Mouse (Mus musculus): ENCODE data around the gene Tmem59l. TPM values are rescaled to one million over a fixed set of nuclear protein-coding genes. Genes with fewer than 3 reads are reported as not detected.
A peak's percentile ranks its signal among the peaks of the same experiment; 100 is the strongest.

The Tmem59l gene
- polyA plus RNA-seq, 1 experiment from 2014 or later: 17.5 TPM

DNA sequence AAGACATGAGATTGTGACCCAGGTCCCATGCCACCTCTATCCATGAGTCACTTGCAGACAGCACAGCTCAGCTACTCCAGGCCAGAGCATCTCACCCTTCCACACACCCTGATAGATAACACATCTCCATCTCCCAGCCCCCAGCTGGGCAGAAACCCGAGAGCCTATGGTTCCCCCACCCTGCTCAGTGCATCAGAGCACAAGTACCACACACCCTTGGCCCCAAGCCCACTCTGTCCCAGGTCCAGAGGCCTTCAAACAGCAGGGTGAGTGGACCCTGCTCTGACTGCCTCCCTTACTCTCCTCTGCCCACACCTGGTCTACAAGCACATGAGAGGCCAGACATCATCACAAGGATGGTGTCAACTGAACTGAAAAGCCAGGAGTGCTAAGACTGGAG lies 19.3 kb downstream of the Tmem59l start:
- WGBS: 71% methylated on average over 1 of the region's 1 CpGs
- Histone ChIP-seq H3K9ac (replicated peaks) (no peak overlapping the region), H3K9me3 (no peaks in the 10 kb centered on the region)

DNA sequence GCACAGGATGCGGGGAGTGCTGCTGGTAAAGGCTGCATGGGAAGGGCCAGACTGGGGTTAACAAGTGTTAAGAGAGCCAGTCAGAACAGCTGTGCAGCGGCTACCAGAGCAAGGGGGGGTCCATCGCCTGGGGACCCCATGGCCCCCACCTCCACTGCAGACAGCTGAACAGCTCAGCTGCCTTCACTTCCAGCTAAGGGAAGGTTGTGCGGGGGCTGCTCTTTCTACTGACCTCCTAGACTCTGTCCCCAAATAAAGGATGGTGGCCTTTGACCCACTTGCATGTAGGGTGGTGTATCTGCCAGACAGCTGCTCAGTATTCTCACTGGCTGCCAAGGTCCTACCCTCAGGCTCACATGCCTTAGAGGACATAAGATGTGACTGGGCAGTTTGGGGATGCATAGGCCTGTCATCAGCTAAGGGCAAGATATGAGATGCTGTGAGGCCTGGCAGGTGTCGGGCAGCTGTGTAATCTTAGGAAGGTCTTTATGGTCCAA lies 19.9 kb downstream of the Tmem59l start:
- Histone ChIP-seq H3K27me3 (no peaks in the 10 kb centered on the region), H3K36me3 (peaks cover 10% of the 10 kb centered on the region), H3K4me1 (replicated peaks) (peaks cover 37% of the 10 kb centered on the region), H3K9ac (replicated peaks) (no peak overlapping the region), H3K27ac (peak overlapping the region; percentile 20; the same call in 1 of the 2 replicates), H3K9me3 (no peaks in the 10 kb centered on the region), H3K4me2 (no peak overlapping the region), H3K4me3 (replicated peaks) (no peak overlapping the region)
- WGBS: 71% methylated on average over 5 of the region's 5 CpGs
- no peak for ATAC-seq (ENCODE audit: insufficient number of reproducible peaks, insufficient read depth, low FRiP score, low TSS enrichment, low read depth)

More for the DNA sequence above, 19.3 kb downstream of the Tmem59l start:
- peaks cover 10% of the 10 kb centered on the region for H3K36me3 ChIP-seq
- H3K4me3 ChIP-seq (replicated peaks): no peak overlapping the region
- no peak overlapping the region for H3K4me2 ChIP-seq
- H3K27me3 ChIP-seq: no peaks in the 10 kb centered on the region
- no peak overlapping the region for H3K27ac ChIP-seq
- ATAC-seq (ENCODE audit: insufficient number of reproducible peaks, insufficient read depth, low FRiP score, low TSS enrichment, low read depth): no peak
- peaks cover 31% of the 10 kb centered on the region for H3K4me1 ChIP-seq (replicated peaks)

DNA sequence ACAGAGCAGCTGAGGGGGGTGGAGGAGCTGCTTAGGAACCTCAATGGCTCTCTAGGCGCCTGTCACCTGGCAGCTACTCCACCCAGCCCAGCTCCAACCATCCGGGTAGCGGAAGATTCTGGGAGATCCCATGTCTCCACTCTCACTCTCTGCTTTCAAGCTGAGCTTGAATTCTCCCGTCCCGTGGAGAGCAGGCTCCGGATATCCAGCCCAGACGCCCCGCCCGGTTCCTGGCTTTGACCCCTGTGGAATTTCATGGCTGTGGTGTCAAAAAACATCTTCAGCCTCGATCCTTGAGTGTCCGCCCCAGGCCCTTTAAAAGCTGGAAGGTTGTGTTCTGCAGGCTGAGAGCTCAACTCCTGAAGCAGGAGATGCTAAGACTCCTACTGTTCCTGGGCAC lies 20.4 kb downstream of the Tmem59l start:
- H3K4me2 ChIP-seq: no peak overlapping the region
- peaks cover 10% of the 10 kb centered on the region for H3K36me3 ChIP-seq
- WGBS: 61% methylated on average over 11 of the region's 11 CpGs
- no peak overlapping the region for H3K9ac ChIP-seq (replicated peaks)
- no peak for ATAC-seq (ENCODE audit: insufficient number of reproducible peaks, insufficient read depth, low FRiP score, low TSS enrichment, low read depth)
- H3K9me3 ChIP-seq: no peaks in the 10 kb centered on the region
- 0 out of 2 replicates have a peak overlapping the region, but pooled peaks have one; percentile 50 for H3K27ac ChIP-seq
- peaks cover 42% of the 10 kb centered on the region for H3K4me1 ChIP-seq (replicated peaks)
- no peak overlapping the region for H3K4me3 ChIP-seq (replicated peaks)
- H3K27me3 ChIP-seq: no peaks in the 10 kb centered on the region

DNA sequence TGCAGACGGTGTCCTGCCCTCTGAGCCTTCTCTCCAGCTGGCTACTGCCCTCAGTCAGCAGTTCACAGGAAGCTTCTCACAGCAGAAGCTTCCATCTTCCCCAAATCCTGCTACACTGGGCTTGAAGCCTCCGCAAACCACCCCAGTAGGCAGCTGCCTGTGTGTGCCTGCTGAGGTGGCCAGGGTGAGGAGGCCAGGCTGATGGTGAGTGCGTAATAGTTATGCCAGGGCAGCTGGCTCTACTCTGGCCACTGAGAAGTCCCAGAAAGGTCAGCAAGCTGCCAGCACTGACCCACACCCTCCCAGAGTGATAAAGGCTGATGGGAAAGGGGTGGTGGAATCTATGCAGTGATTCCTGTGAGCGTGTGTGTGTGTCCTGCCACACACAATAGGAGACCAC lies 20.9 kb downstream of the Tmem59l start:
- no peak for ATAC-seq (ENCODE audit: insufficient number of reproducible peaks, insufficient read depth, low FRiP score, low TSS enrichment, low read depth)
- Histone ChIP-seq H3K9me3 (no peaks in the 10 kb centered on the region), H3K4me1 (replicated peaks) (peaks cover 45% of the 10 kb centered on the region), H3K9ac (replicated peaks) (0 out of 2 replicates have a peak overlapping the region, but pooled peaks have one; percentile 12), H3K27me3 (no peaks in the 10 kb centered on the region), H3K36me3 (peaks cover 10% of the 10 kb centered on the region), H3K27ac (0 out of 2 replicates have a peak overlapping the region, but pooled peaks have one; percentile 50), H3K4me2 (no peak overlapping the region), H3K4me3 (replicated peaks) (no peak overlapping the region)
- 87% methylated on average over 4 of the region's 4 CpGs for WGBS

DNA sequence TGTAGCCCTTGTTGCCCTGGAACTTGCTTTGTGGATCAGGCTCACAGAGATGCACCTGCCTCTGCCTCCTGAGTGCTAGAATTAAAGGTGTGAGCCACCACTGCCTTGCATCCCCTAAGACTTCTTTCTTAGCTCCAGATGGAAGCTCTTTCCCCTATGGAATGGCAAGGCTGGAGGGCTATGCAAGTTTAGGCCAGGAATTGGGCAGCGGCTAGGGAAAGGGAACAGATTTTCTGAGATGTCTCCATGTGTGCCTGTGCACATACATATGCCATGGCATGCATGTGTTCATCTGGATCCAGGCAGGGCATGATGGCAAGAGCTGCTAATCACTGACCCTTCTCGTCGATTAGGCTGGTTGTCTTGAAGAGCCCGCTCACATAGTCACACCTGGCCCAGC lies 21.5 kb downstream of the Tmem59l start:
- Histone ChIP-seq H3K27me3 (no peaks in the 10 kb centered on the region), H3K4me1 (replicated peaks) (peaks cover 45% of the 10 kb centered on the region), H3K4me3 (replicated peaks) (no peak overlapping the region), H3K9ac (replicated peaks) (no peak overlapping the region), H3K9me3 (no peaks in the 10 kb centered on the region), H3K36me3 (peaks cover 10% of the 10 kb centered on the region), H3K27ac (no peak overlapping the region), H3K4me2 (no peak overlapping the region)
- 96% methylated on average over 4 of the region's 4 CpGs for WGBS
- ATAC-seq (ENCODE audit: insufficient number of reproducible peaks, insufficient read depth, low FRiP score, low TSS enrichment, low read depth): no peak

DNA sequence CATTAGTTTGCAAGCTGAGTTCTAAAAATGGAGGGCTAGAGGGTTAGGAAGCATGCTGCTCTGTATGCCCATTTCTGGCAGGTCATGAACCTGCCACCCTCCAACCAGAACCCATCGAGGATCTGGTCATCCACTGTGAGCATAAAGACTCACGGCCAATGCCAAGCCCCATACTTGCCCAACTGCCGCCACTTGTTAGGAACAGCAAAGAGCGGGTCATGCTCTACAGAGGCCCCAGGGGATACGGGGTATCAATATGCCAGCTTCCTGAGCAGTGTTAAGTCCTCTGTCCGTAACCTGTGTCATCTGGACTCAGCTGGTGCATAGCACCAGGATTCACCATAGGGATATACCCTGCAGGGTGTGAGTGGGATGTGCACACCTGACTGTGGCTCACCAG lies 23.0 kb downstream of the Tmem59l start:
- H3K9ac ChIP-seq (replicated peaks): no peak overlapping the region
- H3K4me3 ChIP-seq (replicated peaks): no peak overlapping the region
- no peaks in the 10 kb centered on the region for H3K27me3 ChIP-seq
- no peak for ATAC-seq (ENCODE audit: insufficient number of reproducible peaks, insufficient read depth, low FRiP score, low TSS enrichment, low read depth)
- H3K4me1 ChIP-seq (replicated peaks): peaks cover 37% of the 10 kb centered on the region
- peaks cover 17% of the 10 kb centered on the region for H3K36me3 ChIP-seq
- H3K4me2 ChIP-seq: no peak overlapping the region
- WGBS: 91% methylated on average over 6 of the region's 6 CpGs
- peaks cover 9% of the 10 kb centered on the region; the same call in 1 of the 2 replicates for H3K9me3 ChIP-seq
- no peak overlapping the region for H3K27ac ChIP-seq

DNA sequence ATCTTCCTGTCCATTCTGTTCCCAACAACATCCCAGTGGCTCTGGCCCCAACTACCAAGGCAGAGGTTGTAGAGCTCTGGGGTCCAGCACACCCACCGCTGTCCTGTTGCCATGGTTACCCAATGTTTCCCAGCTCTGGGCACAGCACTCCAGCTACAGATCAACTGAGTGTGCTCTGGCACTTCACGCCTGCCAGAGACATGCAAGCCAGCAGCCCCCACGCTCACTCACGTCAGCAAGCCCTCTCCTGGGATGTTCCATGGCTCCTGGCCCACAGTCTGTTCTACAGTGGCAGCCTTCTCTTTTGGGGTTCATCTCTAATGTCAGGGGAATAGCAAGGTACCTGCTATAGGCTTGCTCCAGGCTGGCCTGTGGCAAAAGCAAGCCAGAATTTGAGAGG lies 23.9 kb downstream of the Tmem59l start:
- peaks cover 33% of the 10 kb centered on the region for H3K4me1 ChIP-seq (replicated peaks)
- no peak overlapping the region for H3K9ac ChIP-seq (replicated peaks)
- no peak overlapping the region for H3K4me3 ChIP-seq (replicated peaks)
- no peak for ATAC-seq (ENCODE audit: insufficient number of reproducible peaks, insufficient read depth, low FRiP score, low TSS enrichment, low read depth)
- WGBS: 78% methylated on average over 4 of the region's 4 CpGs
- 0 out of 2 replicates have a peak overlapping the region, but pooled peaks have one; percentile 29 for H3K27ac ChIP-seq
- H3K27me3 ChIP-seq: no peaks in the 10 kb centered on the region
- H3K4me2 ChIP-seq: no peak overlapping the region
- H3K9me3 ChIP-seq: peaks cover 9% of the 10 kb centered on the region; the same call in 1 of the 2 replicates
- peaks cover 17% of the 10 kb centered on the region for H3K36me3 ChIP-seq

DNA sequence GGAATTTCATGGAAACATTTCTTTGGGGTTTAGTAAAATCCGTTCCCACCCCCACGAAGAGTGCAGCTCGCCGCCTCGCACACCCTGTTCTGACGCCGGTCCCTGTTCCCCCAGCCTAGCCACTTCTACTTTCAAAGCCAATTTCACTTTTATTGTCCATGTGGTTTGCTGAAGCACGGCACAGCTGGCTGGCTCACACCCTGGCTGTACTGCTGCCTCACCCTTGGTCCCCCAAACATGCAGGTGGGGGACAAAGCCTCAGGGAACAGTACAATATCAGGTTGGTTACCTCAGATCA lies 24.7 kb downstream of the Tmem59l start:
- 60% methylated on average over 8 of the region's 8 CpGs for WGBS
- Histone ChIP-seq H3K9ac (replicated peaks) (no peak overlapping the region), H3K4me2 (no peak overlapping the region), H3K27me3 (no peaks in the 10 kb centered on the region), H3K4me1 (replicated peaks) (peaks cover 30% of the 10 kb centered on the region), H3K9me3 (peaks cover 9% of the 10 kb centered on the region; the same call in 1 of the 2 replicates), H3K4me3 (replicated peaks) (no peak overlapping the region), H3K36me3 (peaks cover 17% of the 10 kb centered on the region), H3K27ac (peak overlapping the region; percentile 69)
- no peak for ATAC-seq (ENCODE audit: insufficient number of reproducible peaks, insufficient read depth, low FRiP score, low TSS enrichment, low read depth)

DNA sequence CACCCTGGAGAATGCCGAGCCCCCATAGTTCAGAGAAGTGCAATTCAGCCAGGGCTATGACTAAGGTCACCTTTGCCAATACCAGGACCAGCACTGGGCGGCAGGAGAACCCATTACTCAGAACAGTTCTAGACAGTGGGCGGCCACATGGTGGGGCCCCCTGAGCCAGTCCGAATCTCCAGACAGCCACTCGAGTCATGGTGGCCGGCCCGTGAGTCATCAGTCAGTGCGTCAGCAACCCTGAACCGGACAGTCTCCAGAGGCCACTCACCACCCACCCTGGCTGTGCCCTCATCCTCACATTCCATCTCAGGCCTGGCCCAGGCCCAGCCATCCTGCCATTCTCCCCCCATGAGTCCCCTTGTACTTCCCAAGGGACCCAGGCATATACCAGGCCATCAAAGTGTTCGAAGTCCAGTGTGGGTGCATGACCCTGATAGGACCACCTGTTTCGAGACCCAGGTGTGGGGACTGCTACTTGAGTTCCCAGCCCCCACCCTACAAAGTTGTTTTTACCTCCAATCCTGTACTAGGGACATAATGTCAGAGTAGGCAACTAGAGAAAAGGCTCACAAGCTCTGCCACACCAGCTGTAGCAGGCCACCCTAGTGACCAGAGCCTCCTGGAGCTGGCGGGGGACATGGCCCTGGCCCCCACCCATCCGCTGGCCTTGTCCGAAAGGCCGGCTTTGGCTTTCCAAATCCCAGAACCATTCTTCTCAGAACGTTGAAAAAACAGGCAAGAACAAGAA lies 25.2 kb downstream of the Tmem59l start:
- Histone ChIP-seq H3K27me3 (no peaks in the 10 kb centered on the region), H3K4me2 (no peak overlapping the region), H3K4me3 (replicated peaks) (no peak overlapping the region), H3K27ac (peak overlapping the region; percentile 69), H3K9me3 (peaks cover 9% of the 10 kb centered on the region; the same call in 1 of the 2 replicates), H3K4me1 (replicated peaks) (peaks cover 25% of the 10 kb centered on the region), H3K36me3 (peaks cover 17% of the 10 kb centered on the region), H3K9ac (replicated peaks) (no peak overlapping the region)
- WGBS: 84% methylated on average over 16 of the region's 16 CpGs
- ATAC-seq (ENCODE audit: insufficient number of reproducible peaks, insufficient read depth, low FRiP score, low TSS enrichment, low read depth): no peak

DNA sequence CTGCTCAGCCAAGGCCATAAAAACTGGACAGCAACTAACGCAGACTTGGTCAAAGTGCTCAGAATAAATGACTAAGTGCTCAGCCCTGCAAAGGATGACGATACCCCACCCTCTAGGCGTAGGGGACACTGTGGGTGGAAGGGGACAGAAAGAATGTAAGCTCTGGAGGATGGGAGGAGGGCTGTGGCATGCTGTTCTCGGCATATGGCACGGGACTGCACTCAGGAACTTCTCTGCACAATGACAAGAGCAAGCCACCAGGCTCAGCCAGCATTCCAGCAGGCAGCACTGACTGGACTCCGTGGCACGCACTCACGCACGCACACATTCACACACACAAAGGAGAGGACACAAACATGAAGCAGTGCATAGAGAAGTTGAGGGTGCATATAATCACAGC lies 26.6 kb downstream of the Tmem59l start:
- H3K27me3 ChIP-seq: no peaks in the 10 kb centered on the region
- H3K27ac ChIP-seq: no peak overlapping the region
- peaks cover 22% of the 10 kb centered on the region for H3K4me1 ChIP-seq (replicated peaks)
- H3K4me2 ChIP-seq: no peak overlapping the region
- WGBS: 79% methylated on average over 9 of the region's 9 CpGs
- peaks cover 9% of the 10 kb centered on the region for H3K36me3 ChIP-seq
- no peak overlapping the region for H3K9ac ChIP-seq (replicated peaks)
- peaks cover 9% of the 10 kb centered on the region; the same call in 1 of the 2 replicates for H3K9me3 ChIP-seq
- H3K4me3 ChIP-seq (replicated peaks): no peak overlapping the region
- no peak for ATAC-seq (ENCODE audit: insufficient number of reproducible peaks, insufficient read depth, low FRiP score, low TSS enrichment, low read depth)

DNA sequence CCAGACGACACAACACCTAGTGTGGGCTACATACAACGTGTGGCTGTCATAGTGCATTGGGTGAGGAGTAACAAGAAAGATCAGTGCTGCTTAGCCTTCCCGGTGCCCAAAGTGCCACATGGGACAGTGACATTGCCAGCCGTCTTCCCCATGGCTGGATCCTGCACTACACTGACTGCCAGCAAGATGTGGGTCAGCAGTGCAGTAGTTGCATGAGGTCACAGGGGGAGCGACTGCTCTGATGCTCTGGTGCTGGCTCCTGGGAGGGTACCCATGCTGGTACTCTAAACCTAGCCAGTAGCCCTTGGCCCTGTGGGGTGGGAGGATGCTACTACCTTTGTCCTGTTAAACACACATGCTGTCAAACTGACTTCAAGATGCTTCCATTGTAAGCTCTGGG lies 27.0 kb downstream of the Tmem59l start:
- H3K27ac ChIP-seq: no peak overlapping the region
- H3K4me1 ChIP-seq (replicated peaks): peaks cover 22% of the 10 kb centered on the region
- peaks cover 9% of the 10 kb centered on the region; the same call in 1 of the 2 replicates for H3K9me3 ChIP-seq
- ATAC-seq (ENCODE audit: insufficient number of reproducible peaks, insufficient read depth, low FRiP score, low TSS enrichment, low read depth): no peak
- H3K4me2 ChIP-seq: no peak overlapping the region
- no peak overlapping the region for H3K9ac ChIP-seq (replicated peaks)
- whole genome bisulfite sequencing: 89% methylated on average over 5 of the region's 5 CpGs
- H3K4me3 ChIP-seq (replicated peaks): no peak overlapping the region
- no peaks in the 10 kb centered on the region for H3K27me3 ChIP-seq
- peaks cover 7% of the 10 kb centered on the region for H3K36me3 ChIP-seq
